Mouse (Mus musculus): Measurements from ENCODE around the gene Serac1.

The Serac1 gene

DNA sequence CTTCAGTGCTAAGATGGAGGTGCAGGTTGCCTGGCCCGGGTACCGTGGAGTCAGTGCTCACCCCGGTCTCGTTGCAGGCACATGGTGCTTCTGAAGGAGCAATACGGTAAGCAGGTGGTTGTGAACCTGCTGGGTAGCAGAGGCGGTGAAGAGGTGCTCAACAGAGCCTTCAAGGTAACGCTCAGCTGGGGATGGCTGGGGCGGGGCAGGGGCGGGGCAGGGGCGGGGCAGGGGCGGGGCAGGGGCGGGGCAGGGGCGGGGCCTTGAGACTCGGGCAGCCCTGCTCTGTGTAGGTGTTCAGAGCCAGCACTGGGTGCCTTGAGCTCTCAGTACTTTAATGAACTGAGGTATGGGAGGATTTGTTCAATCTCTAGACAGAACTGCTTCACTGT is 74.3 kb downstream of the Serac1 start:
- peak; percentile 56 for DNase-seq (ENCODE audit: low spot score)

DNA sequence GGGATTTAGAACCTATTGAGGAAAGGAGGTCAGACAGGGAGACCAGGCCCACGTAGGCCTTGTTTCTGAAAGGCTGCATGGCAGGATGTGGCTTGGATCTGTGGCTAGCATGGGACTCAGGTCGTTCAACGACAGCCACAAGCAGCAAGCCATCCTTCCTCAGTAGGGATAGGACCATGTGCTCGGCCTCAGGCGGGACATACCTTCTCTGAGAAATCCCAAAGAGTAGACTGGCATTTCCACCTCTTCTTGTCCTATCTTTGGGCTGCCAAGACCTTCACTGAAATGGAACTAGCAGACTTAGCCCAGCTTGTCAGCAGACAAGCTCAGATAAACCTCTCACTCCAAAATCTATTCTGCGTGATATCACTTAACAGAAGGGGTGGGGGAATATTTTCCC is 75.9 kb downstream of the Serac1 start:
- no peak for DNase-seq (ENCODE audit: low spot score)

DNA sequence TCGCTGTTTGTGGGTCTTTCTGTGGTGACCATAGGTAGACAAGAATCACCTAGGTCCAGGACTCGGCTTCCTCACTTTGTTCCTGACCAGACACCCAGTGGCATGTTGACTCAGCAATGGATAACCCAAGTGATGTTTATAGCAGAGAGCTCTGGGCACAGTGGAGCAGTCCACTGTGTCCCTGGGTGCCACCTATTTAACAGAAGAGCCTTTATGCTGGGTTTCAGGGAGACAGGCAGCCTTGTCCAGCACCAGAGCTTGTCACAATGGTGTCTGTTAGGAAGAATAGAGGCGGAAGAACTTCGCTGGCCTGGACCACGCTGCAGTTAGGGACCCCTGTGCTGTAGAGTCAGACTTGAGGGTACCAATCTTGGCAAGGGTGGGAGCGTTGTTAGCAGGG is 77.0 kb downstream of the Serac1 start:
- DNase-seq (ENCODE audit: low spot score) = no peak

DNA sequence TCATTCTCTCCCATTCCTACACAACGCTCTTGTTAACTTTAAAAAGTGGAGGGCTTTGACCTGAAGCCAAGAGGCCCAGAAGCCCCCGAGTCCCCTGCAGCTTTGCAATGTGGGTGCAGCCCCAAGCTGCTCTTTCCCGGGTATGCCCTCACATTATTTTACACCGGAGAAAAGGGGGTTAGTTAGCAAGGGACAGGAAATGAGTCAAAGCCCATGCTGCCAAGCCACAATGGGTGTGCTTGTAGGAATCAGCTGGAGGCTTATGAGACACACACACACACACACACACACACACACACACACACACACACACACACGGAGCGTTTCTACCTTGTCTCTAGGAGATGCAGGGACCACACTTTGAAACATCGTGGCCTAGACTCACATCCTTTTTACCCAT is 77.7 kb downstream of the Serac1 start:
- no peak for DNase-seq (ENCODE audit: low spot score)

- no peak for DNase-seq (ENCODE audit: low spot score)
Observed at GRCm38 (mm10) chr17:6001389-6001788, 78.2 kb downstream of the Serac1 start.

DNA sequence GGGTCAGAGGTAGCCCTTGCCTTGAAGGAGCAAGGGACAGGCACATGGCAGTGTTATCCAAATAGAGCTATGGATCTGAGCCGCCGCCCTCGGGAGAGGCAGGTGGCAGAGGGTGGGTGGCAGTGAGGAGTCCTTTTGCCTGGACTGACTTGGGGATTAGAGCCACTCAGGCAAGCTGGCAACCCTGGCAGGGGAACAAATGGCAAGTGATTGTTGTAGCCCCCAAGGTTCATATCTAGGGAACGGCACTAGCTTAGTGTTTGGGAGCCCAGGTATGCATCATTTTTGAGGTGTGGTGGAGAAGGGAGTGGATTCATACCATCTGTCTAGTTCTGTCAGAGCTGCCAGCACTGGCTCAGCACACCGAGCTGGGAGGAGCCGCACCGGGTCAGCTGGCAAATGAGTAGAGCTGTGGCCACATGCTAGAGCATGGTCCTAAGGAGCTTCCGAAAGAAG is 78.6 kb downstream of the Serac1 start:
- no peak for DNase-seq (ENCODE audit: low spot score)

GRCm38 (mm10) chr17:5999039-5999543 is 80.5 kb downstream of the Serac1 start:
- DNase-seq (ENCODE audit: low spot score) = no peak

DNA sequence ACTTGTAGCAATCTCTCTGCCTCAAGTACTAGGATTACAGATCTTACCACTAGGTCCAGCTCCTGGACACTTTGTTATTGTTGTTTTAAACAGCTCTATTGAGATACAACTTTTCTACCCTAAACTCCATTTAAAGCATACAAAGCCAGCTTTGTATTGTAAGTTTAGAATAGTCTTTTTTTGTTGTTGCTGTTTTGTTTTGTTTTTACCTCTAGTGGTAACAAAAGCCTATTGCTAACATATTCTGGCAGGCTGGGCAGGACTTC is 81.4 kb downstream of the Serac1 start:
- DNase-seq (ENCODE audit: low spot score) = no peak

DNA sequence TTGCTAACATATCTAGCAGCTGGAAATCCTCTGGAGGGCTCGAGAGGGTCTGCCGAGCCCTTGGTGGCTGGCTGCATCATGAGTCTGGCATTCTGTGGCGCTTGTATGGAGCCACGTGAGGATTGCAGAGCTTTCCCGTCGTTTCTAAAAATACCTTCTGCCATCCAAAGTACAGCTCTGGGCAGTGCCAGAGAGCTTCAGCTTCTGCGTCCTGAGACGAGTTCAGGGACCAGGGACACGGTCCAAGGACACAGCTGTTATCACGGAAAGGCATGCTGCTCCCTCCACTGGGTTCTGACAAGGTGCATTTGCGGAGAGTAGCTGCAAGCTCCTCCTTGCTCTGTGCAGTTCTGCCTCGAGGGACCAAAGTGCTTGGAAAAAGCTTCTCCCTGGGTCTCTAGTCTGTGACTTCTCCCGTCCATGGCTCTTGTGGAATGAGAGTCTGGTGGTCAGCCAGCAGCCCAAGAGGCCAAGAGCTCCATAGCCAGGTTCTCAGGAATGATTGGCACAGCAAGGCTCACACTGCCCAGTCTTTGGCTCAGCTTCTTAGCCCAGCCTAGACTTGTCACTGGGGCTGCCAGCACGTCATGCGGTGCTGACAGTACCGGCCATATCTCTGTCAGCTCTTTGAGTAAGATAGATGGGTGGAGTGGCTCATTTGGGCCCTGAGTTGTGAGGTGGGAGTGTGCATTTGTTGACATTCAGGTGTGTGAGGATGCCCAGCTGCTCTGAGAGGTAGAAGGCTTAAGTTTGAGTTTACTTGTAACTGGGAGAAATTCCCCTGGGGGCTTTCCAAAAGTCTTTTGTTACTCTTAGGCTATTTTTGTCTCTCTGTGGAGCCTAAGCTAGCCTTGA is 81.9 kb downstream of the Serac1 start:
- DNase-seq (ENCODE audit: low spot score) = no peak

DNA sequence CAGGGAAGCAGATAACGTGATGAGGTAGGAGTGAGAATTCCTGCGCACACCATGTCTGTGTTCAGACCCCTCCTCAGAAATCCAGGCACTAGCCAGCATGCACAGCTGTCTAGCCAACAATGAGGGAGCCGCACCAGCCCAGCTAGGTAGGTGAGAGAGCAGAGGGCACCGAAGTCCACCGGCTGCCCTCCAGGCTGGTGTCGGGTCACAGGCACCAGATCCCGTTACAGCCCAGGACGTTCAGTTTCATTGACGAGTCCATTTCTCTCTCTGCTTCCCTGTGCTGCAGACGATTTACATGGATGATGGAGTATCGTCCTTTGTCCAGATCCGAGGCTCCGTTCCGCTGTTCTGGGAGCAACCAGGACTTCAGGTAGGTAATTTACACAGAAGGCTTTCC is 83.0 kb downstream of the Serac1 start:
- DNase-seq (ENCODE audit: low spot score) = no peak

DNA sequence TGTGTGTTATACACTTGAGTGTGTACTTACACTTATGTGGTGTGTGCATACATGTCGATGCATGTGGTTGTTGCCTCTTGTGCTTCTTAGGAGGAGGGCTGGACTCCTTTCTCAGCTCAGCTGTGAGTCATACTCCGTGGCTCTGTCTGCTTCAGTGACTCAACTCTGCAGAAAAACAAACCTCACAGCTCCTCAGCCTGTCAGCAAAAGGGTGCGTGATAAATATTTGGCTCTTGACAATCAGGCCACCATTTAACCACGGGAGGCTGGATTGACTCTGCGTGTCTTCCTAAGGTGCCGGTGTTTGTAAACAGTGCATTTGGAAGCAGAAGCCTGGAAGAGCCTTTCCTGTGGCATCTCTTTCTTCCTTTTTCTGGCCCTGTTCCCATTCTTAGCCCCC is 84.9 kb downstream of the Serac1 start:
- DNase-seq (ENCODE audit: low spot score) = no peak

GRCm38 (mm10) chr17:5993581-5994260 is 85.8 kb downstream of the Serac1 start:
- no peak for DNase-seq (ENCODE audit: low spot score)

DNA sequence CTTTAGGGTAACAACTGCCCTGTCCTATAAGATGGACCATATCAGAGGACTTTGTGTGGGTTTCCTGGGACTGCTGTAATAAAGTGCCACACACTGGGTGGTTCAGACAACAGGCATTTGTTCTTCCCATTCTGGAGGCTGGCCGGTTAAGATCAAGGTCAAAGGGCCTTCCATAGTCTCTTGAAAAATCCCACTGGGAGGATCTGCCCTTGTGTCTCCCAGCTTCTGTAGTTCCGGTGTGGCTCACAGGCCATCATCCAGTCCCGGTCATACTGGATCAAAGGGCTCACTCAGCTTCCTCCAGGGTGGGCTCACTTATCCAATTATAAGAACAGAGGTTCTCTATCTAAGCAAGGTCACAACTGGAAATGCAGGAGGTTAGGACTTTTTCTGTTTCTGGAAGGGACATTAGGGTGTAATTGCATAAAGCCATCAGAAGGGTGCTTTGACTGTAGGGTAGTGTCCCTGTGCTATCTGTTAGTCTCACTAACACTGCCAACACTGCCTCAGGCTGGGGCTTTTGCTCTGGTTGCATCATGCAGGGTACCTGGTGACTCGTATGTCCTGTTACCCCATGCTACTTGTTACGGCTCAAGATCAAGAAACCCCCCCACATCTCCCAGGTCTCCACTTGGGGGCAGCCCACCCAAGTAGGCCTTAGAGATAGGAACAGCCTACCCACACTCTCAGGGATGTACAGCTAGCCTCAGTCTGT is 86.5 kb downstream of the Serac1 start:
- no peak for DNase-seq (ENCODE audit: low spot score)

Data from yolk sac, embryonic 10.5 days (tissue).